Mouse (Mus musculus) cerebellum, adult (tissue): ENCODE measurements around the gene Akna.

Source experiments
- ATAC-seq: cut with Nextera tagmentation; 2 replicates; pipeline ENCODE4 v1.9.2; 2017; ENCODE audit warnings: mild to moderate bottlenecking, moderate library complexity, mixed read lengths; ENCODE audit not compliant: insufficient number of reproducible peaks, low FRiP score, low TSS enrichment

The Akna gene

DNA sequence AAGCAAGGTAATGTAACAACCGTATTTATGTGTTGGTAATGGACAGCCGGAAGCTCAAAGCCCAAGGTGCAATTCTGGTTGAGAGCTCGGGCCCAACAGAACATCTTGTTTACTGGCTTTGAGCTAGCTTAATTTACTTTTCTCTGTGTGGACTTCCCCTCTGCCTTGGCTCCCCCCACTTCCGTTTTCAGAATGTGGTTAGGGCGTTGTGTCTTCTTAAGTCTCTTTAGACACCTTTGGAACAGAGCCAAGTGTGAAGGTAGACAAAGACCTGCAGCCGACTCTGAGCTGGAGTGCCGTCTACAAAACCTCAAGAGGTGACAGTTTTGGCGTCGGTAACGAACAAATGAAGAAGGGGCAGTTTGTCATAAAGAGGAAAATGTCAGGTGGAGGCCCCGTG, 17.4 kb downstream of the Akna start:
- ATAC-seq = no peak

GRCm38 (mm10) chr4:63385253-63385652, 17.9 kb downstream of the Akna start:
- ATAC-seq = no peak

DNA sequence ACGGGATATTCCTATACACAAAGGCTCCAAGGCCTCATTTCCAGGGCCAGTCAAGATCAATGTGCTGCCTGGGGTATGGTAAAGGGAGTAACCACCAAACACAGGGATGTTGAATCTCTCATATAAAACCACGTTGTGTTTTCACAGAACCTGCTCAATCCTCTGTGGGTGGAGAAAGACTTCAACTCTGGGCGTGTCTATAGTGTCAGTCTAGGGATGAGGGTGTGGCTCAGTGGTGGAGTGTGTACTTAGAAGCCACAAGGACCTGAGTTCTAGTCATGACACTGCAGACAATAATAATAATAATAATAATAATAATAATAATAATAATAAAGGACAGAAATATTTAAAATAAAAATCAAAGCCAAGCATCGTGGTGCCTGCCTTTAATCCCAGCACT, 18.9 kb downstream of the Akna start:
- no peak for ATAC-seq

- no peak for ATAC-seq
Observed at GRCm38 (mm10) chr4:63383474-63383873, 19.7 kb downstream of the Akna start.

GRCm38 (mm10) chr4:63382676-63383369, 20.3 kb downstream of the Akna start:
- ATAC-seq = no peak

DNA sequence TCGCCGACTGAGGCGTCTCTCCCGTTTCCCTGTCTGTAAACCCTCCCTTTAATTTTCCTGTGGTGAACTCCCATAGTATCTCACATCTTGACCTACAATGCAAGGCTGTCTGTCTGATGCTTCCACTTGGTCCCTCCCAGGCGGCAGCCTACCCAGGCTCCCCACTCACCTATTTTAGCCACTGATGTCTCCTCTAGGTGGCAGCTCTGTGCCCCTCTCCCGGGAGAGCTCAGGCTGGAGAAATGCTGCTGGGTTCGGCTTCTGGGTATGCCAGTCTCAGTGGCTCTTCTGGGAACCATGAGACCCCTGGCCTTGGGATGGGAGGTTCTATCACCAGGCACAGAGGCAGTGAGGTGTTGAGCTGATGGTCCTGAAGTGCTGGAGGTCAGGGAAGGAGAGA, 25.7 kb downstream of the Akna start:
- no peak for ATAC-seq

DNA sequence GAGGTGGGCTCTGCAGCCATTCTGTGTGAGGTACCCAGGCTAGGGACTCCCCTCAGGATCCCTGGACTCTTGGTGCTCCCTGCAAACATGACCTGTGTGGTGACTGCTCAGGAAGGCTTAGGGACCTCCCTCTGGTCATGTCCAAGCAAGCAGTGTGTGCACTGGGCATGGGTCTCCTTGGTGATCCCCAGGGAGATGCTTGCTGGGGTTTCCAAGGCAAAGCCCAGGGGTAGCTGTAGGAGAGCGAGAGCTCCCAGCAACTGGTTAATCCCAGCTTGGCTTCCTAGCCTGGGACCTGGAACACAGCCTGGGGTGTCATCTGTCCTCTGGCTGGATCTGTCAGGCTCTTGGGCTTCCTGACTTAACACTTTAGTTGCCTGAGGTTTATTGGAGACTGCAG, 27.8 kb downstream of the Akna start:
- no peak for ATAC-seq

DNA sequence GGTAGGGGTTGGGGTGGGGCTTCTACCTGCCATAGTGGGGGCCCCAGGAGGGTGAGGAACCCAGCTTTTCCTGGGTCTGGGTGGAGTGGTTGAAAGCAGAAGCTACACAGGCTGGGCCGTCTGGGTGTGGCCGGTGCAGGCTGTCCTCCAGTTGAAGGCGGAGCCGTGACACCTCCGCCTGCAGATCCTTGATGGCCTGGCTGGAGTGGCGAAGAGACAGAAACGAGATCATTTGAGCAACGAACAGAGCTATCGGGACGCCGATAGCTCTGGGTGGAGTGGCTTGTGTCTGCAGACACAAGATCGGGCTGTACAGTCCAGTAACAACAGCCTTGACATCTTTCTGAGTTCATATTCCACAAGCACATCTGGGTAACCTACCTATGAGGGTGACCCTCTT, 28.8 kb downstream of the Akna start:
- ATAC-seq = no peak

- no peak for ATAC-seq
Observed at GRCm38 (mm10) chr4:63373404-63373803, 29.8 kb downstream of the Akna start.

DNA sequence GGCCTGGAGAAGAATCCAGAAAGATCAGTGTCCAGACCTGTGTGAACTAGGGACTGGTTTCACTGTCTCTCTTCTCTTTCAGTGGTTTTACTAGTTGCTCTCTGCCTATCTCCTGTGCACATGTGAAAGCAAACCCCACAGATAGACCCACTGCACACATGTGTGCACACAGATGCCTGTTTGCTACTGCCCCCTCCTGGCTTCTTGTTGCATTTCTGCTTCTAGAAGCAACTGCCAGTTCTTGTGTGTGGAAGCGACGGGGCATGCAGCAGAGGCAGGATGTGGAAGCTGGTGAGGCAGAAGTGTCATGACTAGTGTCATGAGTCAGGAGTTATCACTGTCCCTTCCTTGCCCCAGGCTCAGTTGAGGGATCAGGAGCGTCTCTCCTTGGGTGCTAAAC, 31.3 kb downstream of the Akna start:
- no peak for ATAC-seq

GRCm38 (mm10) chr4:63370897-63371296, 32.3 kb downstream of the Akna start:
- ATAC-seq = no peak

DNA sequence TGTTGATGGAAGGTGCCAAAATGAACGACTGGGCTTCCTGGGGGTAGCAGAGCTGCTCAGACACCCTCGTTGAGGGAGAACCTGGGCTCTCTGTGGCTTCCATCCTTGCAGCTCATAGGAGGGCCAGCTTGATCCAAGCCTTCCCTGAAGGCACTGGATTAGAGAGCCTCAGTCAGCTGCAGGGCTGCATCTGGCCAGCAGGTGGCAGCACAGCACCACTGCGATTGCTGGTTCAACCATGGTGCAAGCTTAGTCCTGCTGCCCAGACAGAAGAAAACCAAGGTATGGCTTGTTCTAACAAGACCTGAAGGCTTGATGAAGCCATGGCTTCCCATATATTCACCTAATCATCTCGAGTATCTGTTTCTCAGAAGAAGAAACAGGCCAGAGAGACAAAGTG, 34.6 kb downstream of the Akna start:
- peak; percentile 62 for ATAC-seq

DNA sequence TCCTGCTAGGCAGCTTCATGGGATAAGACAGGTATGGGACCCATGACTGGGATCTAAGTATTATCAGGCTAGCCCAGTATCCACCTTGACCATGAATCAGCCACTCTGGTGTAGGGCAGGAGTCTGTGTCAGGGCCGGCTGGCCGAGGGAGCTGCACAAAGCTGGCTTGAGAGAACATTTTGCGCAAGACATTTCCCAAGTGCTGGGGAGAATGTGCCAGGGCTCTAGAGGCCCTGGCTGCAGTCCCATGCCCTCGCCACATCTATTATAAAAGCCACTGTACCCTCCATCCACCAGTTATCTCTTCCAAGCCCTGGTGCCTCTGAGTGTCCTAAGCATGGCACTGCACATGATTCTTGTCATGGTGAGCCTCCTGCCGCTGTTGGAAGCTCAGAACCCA, 41.0 kb downstream of the Akna start, which contains the start of gene Orm2:
Orm2 (plus strand) TSS at position 300 of the 400 bp plus-strand sequence.
- ATAC-seq = no peak

- no peak for ATAC-seq
Observed at GRCm38 (mm10) chr4:63359861-63360260, 43.3 kb downstream of the Akna start.

DNA sequence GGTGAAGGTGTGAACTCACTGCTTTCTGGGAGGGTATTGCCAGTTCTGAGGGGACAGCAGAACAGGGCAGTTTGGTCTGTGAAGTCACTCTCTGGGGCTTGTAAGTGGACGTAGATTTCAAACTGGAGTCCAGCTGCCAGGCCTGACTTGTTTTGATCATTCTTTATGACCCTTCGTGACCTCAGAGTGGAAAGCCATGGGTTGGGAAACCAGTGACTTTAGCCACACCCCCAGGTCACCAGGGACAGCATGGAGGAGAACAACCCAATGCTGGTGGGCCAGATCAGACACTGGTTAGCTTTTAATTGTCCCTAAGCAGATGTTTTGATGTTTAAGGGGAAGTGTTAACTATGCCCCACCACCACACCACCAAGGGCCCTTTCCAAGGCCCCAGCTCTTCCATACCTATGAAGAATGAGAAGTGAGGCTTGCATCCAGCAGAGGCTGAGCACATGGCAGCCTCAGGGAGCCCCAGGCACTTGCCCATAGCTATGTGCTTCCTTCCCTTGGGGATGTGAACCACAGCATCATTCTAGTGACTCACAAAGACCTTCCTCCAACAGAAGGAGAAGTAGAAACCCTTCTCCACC, 46.1 kb downstream of the Akna start:
- no peak for ATAC-seq

DNA sequence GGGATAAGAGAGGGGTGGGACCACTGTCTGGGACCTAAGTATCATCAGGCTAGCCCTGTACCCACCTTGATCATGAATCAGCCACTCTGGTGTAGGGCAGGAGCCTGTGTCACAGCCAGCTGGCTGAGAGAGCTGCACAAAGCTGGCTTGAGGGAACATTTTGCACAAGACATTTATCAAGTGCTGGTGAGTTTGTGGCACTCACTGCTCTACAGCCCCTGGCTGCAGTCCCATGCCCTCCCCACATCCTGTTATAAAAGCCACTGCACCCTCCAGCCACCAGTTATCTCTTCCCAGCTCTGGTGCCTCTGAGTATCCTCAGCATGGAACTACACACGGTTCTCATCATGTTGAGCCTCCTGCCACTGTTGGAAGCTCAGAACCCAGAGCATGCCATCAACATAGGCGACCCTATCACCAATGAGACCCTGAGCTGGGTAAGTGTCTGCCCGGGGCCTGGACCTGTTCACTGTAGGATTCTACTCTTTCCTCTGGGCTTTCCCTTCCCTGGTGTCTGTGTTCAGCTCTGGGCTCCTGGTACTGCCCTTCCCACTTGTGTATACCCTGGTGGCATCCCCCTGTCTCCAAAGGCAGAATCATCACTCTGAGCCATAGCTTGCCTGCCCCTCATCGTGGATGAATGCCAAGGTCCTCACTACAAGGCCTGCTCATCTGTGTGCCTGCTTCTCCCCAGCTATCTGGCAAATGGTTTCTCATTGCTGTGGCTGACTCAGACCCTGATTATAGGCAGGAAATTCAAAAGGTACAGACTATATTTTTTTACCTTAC, 47.1 kb downstream of the Akna start, which contains the start of gene Orm3:
Orm3 (plus strand) TSS at position 286 of the 789 bp plus-strand sequence.
- no peak for ATAC-seq

DNA sequence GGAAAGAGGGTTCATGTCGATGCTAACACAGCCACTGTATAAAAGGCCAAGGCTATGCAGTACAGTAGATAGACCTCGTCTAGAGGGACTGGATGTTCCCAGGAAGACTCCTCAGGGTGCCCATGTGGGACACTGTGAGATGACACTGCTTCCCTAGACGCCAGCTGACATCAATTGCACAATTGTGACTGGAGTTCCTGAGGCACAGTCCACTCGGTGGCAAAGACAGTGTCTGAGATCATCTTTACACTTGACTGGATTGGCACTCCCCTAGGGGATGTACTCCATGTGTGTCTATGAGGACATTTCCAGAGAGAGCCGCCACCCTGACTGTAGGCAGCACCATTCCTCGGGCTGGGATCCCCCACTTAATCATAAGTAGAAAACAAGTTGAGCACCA, 54.6 kb downstream of the Akna start:
- ATAC-seq = no peak

- no peak for ATAC-seq
Observed at GRCm38 (mm10) chr4:63346659-63347058, 56.5 kb downstream of the Akna start.

- no peak for ATAC-seq
Observed at GRCm38 (mm10) chr4:63345261-63345660, 57.9 kb downstream of the Akna start.

GRCm38 (mm10) chr4:63344295-63344694, 58.9 kb downstream of the Akna start, which contains the start of gene Orm1:
Gene Orm1, plus strand, starts transcription at chr4:63344560.
- ATAC-seq = no peak

GRCm38 (mm10) chr4:63343608-63344007, 59.5 kb downstream of the Akna start:
- no peak for ATAC-seq
